Mouse (Mus musculus): ENCODE data around the gene H2-M10.2.
"Not testable (repeated sequence)": the region's sequence is repeated elsewhere in the genome, so short reads cannot be mapped to it uniquely, and the experiment has no call there.

Gene H2-M10.2

GRCm38 (mm10) chr17:36252250-36252876 lies 33.9 kb downstream of the H2-M10.2 start:
- no peak for ATAC-seq (ENCODE audit: low TSS enrichment)

- ATAC-seq (ENCODE audit: low TSS enrichment): no peak
Observed at GRCm38 (mm10) chr17:36248886-36249285, 37.4 kb downstream of the H2-M10.2 start.

- ATAC-seq (ENCODE audit: low TSS enrichment): no peak
Observed at GRCm38 (mm10) chr17:36245741-36246140, 40.5 kb downstream of the H2-M10.2 start.

- ATAC-seq (ENCODE audit: low TSS enrichment): no peak
Observed at GRCm38 (mm10) chr17:36244031-36244430, 42.3 kb downstream of the H2-M10.2 start.

GRCm38 (mm10) chr17:36240637-36241213 lies 45.6 kb downstream of the H2-M10.2 start:
- ATAC-seq (ENCODE audit: low TSS enrichment): no peak

- ATAC-seq (ENCODE audit: low TSS enrichment): no peak
Observed at GRCm38 (mm10) chr17:36237321-36237921, 48.9 kb downstream of the H2-M10.2 start.

- not testable (repeated sequence) for ATAC-seq (ENCODE audit: low TSS enrichment)
Observed at GRCm38 (mm10) chr17:36235300-36235699, 51.0 kb downstream of the H2-M10.2 start.

Measured in frontal cortex, adult (tissue).